Mouse (Mus musculus): ENCODE measurements around the gene Abhd16a. TPM values are rescaled to one million over a fixed set of nuclear protein-coding genes. Genes with fewer than 3 reads are reported as not detected.

Gene Abhd16a
- total and polyA plus RNA-seq, 2 experiments, result 63.3 to 78.4 TPM

- no peak for TF ChIP-seq POLR2A (IDR thresholded peaks at IDR 0.05; ENCODE audit: extremely low read depth, insufficient read depth, low read length)
- TF ChIP-seq CTCF (IDR thresholded peaks at IDR 0.05; ENCODE audit: low read depth, low read length), result no peak
- WGBS, result 1% methylated on average over 27 of the region's 27 CpGs
Observed at GRCm38 (mm10) chr17:35050126-35050750, 38.8 kb upstream of the Abhd16a start.

DNA sequence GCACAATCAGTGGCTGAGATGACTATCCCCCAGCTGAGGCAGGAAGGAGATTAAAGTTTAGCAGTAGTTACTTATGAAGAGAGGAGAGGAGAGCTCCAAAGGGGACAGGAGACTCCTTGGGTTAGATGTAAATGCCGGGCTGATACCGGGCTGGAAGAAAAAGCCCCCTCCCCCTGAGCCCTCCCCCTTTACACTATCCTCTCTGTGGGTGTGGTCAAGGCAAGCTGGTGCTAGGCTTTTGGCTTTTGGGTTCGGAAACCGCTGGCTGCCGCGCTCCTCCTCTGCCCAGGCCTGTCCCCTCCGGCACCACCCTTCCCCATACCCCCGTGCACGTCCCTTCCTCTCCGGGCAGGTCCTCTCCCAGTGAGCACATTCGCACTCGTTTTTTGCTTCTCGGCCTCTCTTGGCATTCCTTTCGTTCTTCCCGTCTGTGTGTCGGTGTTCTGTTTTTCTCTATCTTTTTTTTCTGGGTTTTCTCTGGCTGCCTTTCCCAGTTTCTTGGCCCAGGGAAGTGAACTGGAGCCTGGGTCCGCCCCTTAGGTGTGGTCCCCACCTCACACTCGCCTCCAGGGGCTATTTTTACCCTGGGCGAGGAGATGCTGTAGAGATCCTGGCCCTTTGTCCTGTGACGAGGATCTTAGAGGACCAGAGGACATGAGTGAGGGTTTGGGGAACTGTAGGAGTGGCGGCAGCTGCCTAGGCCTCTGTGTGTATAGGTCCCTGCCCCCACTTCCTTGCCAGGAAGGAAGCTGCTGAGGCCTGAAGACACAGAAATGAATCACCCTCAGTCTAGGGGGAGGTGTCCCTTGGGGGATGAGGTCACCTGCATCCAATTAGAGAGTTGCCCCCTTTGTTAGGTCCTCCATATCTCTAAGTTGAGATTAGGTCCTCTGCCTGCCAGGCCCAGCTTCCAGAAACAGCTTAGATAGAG is 37.6 kb upstream of the Abhd16a start:
- no peak for TF ChIP-seq CTCF (IDR thresholded peaks at IDR 0.05; ENCODE audit: low read depth, low read length)
- 0 out of 2 replicates have a peak, but pooled peaks have one; percentile 26 for TF ChIP-seq POLR2A (IDR thresholded peaks at IDR 0.05; ENCODE audit: extremely low read depth, insufficient read depth, low read length)
- Histone ChIP-seq H3K4me3 (ENCODE audit: insufficient read depth, low read depth, low read length) (peak overlapping the region; percentile 68), H3K9ac (ENCODE audit: low read depth, low read length) (peak overlapping the region; percentile 78), H3K36me3 (ENCODE audit: control insufficient read depth, insufficient read depth, low read length) (peaks cover 9% of the 10 kb centered on the region; the same call in 1 of the 2 replicates), H3K4me1 (ENCODE audit: control insufficient read depth, insufficient read depth, low read length) (peaks cover 12% of the 10 kb centered on the region), H3K27me3 (ENCODE audit: control insufficient read depth, insufficient read depth, low read length) (no peaks in the 10 kb centered on the region), H3K79me2 (ENCODE audit: control insufficient read depth, insufficient read depth, low read length) (no peaks in the 10 kb centered on the region), H3K27ac (replicated peaks; ENCODE audit: insufficient read depth, low read depth, low read length) (peak overlapping the region; percentile 80)
- 59% methylated on average over 21 of the region's 21 CpGs for WGBS
- peak; percentile 42 for DNase-seq (ENCODE audit: extremely low read depth, low read depth, low spot score)

More at GRCm38 (mm10) chr17:35050126-35050750, 38.8 kb upstream of the Abhd16a start:
- H3K27me3 ChIP-seq (ENCODE audit: control insufficient read depth, insufficient read depth, low read length), result no peaks in the 10 kb centered on the region
- H3K9ac ChIP-seq (ENCODE audit: low read depth, low read length), result peak overlapping the region; percentile 77
- peaks cover 8% of the 10 kb centered on the region; the same call in 1 of the 2 replicates for H3K36me3 ChIP-seq (ENCODE audit: control insufficient read depth, insufficient read depth, low read length)
- DNase-seq (ENCODE audit: extremely low read depth, low read depth, low spot score), result peak; percentile 33
- H3K4me1 ChIP-seq (ENCODE audit: control insufficient read depth, insufficient read depth, low read length), result peaks cover 15% of the 10 kb centered on the region
- H3K79me2 ChIP-seq (ENCODE audit: control insufficient read depth, insufficient read depth, low read length), result no peaks in the 10 kb centered on the region
- peak overlapping the region; percentile 56 for H3K27ac ChIP-seq (replicated peaks; ENCODE audit: insufficient read depth, low read depth, low read length)
- H3K4me3 ChIP-seq (ENCODE audit: insufficient read depth, low read depth, low read length), result peak overlapping the region; percentile 75

DNA sequence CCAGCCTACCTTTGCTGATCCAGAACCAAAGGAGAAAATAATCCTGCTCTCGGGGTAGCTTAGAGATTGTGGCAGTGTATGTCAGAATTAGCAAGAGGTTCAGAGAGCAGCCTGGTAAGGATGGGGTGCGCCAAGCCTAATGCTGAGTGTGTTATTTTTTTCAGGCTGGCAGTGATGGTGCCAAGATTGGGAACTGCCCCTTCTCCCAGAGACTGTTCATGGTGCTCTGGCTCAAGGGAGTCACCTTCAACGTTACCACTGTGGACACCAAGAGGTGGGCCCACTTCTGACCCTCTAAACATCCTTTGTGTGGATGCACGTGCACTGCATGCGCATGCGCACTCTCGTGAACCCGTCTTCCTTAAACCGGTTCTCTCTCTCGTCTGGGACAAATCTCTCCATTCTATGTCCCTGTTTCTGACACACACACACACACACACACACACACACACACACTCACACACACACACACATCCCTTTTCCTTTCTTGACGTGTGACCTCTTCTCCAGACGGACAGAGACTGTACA is 36.7 kb upstream of the Abhd16a start:
- H3K4me1 ChIP-seq (ENCODE audit: control insufficient read depth, insufficient read depth, low read length), result peaks cover 11% of the 10 kb centered on the region
- TF ChIP-seq CTCF (IDR thresholded peaks at IDR 0.05; ENCODE audit: low read depth, low read length) (no peak), POLR2A (IDR thresholded peaks at IDR 0.05; ENCODE audit: extremely low read depth, insufficient read depth, low read length) (no peak)
- H3K4me3 ChIP-seq (ENCODE audit: insufficient read depth, low read depth, low read length), result no peak overlapping the region
- 0 out of 2 replicates have a peak overlapping the region, but pooled peaks have one; percentile 17 for H3K27ac ChIP-seq (replicated peaks; ENCODE audit: insufficient read depth, low read depth, low read length)
- DNase-seq (ENCODE audit: extremely low read depth, low read depth, low spot score), result no peak
- no peak overlapping the region; the same call in 1 of the 2 replicates for H3K9ac ChIP-seq (ENCODE audit: low read depth, low read length)
- H3K79me2 ChIP-seq (ENCODE audit: control insufficient read depth, insufficient read depth, low read length), result no peaks in the 10 kb centered on the region
- 75% methylated on average over 12 of the region's 12 CpGs for WGBS
- H3K36me3 ChIP-seq (ENCODE audit: control insufficient read depth, insufficient read depth, low read length), result peaks cover 10% of the 10 kb centered on the region; the same call in 1 of the 2 replicates
- H3K27me3 ChIP-seq (ENCODE audit: control insufficient read depth, insufficient read depth, low read length), result no peaks in the 10 kb centered on the region

DNA sequence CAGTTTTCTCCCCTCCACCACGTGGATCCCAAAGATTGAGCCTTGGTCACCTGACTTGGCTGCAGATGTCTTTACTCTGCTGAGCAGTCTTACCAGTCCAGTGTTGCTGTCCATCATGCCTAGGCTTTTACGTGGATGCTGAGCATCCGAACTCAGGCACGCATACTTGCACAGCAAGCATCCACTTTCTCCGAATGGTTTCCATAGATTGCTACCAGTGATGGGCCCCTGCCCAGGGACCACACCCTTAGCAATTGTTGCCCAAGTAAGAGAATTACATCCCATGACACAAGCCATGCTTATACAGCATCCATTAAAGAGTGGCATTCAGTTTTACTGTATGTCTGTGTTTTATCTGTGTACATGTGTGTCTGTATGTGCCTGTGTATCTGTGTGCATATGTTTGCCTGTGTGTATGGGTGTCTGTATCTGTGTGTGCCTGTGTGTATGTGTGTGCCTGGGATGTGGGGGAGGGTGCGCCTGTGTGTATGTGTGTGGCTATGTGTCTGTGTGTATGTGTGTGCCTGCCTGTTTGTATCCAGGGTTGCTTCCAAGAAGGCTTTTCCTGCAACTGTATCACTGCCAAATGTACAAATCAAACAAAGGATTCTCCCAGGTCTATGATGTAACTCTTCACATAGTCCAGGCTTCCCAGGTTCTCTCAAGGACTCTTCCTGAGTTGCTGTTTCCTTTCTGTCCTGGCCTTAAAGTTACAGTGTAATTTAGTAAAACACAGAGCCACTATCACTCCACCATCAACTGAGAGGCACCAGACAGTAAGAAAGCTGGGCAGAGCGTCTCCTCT is 33.2 kb upstream of the Abhd16a start:
- H3K4me1 ChIP-seq (ENCODE audit: control insufficient read depth, insufficient read depth, low read length), result peaks cover 3% of the 10 kb centered on the region; the same call in 1 of the 2 replicates
- 89% methylated on average over 7 of the region's 7 CpGs for WGBS
- no peak overlapping the region for H3K27ac ChIP-seq (replicated peaks; ENCODE audit: insufficient read depth, low read depth, low read length)
- no peak overlapping the region for H3K9ac ChIP-seq (ENCODE audit: low read depth, low read length)
- no peaks in the 10 kb centered on the region for H3K79me2 ChIP-seq (ENCODE audit: control insufficient read depth, insufficient read depth, low read length)
- H3K27me3 ChIP-seq (ENCODE audit: control insufficient read depth, insufficient read depth, low read length), result no peaks in the 10 kb centered on the region
- DNase-seq (ENCODE audit: extremely low read depth, low read depth, low spot score), result no peak
- peaks cover 11% of the 10 kb centered on the region; the same call in 1 of the 2 replicates for H3K36me3 ChIP-seq (ENCODE audit: control insufficient read depth, insufficient read depth, low read length)
- TF ChIP-seq CTCF (IDR thresholded peaks at IDR 0.05; ENCODE audit: low read depth, low read length) (no peak), POLR2A (IDR thresholded peaks at IDR 0.05; ENCODE audit: extremely low read depth, insufficient read depth, low read length) (no peak)
- H3K4me3 ChIP-seq (ENCODE audit: insufficient read depth, low read depth, low read length), result no peak overlapping the region

- H3K27me3 ChIP-seq (ENCODE audit: control insufficient read depth, insufficient read depth, low read length), result no peaks in the 10 kb centered on the region
- no peak overlapping the region for H3K9ac ChIP-seq (ENCODE audit: low read depth, low read length)
- H3K79me2 ChIP-seq (ENCODE audit: control insufficient read depth, insufficient read depth, low read length), result no peaks in the 10 kb centered on the region
- TF ChIP-seq CTCF (IDR thresholded peaks at IDR 0.05; ENCODE audit: low read depth, low read length) (no peak), POLR2A (IDR thresholded peaks at IDR 0.05; ENCODE audit: extremely low read depth, insufficient read depth, low read length) (no peak)
- no peak overlapping the region for H3K27ac ChIP-seq (replicated peaks; ENCODE audit: insufficient read depth, low read depth, low read length)
- H3K4me1 ChIP-seq (ENCODE audit: control insufficient read depth, insufficient read depth, low read length), result peaks cover 3% of the 10 kb centered on the region; the same call in 1 of the 2 replicates
- 87% methylated on average over 3 of the region's 3 CpGs for WGBS
- no peak overlapping the region for H3K4me3 ChIP-seq (ENCODE audit: insufficient read depth, low read depth, low read length)
- no peak for DNase-seq (ENCODE audit: extremely low read depth, low read depth, low spot score)
- H3K36me3 ChIP-seq (ENCODE audit: control insufficient read depth, insufficient read depth, low read length), result peaks cover 11% of the 10 kb centered on the region; the same call in 1 of the 2 replicates
Observed at GRCm38 (mm10) chr17:35057090-35057489, 32.0 kb upstream of the Abhd16a start.

Data from liver, adult 2 months (tissue).